Mouse (Mus musculus) G1E (cell line): ENCODE measurements around the gene Ank3.

Experiments used
- CTCF ChIP-seq: IDR thresholded peaks from 2 replicates; pipeline ENCODE4 v1.5.1; 2012; ENCODE audit warnings: low read depth, low read length, inconsistent platforms, mixed read lengths
- GATA1 ChIP-seq: IDR thresholded peaks from 2 replicates; pipeline ENCODE4 v1.6.1; 2012; ENCODE audit warnings: borderline replicate concordance, low read length, inconsistent platforms, mixed read lengths
- GATA2 ChIP-seq: IDR thresholded peaks from 2 replicates; pipeline ENCODE4 v1.6.1; 2012; ENCODE audit warnings: low read depth, low read length, inconsistent platforms, borderline replicate concordance
- TAL1 ChIP-seq: conservative IDR thresholded peaks from 2 replicates; pipeline ENCODE4 v1.6.1; 2012; ENCODE audit warnings: low read depth, low read length, inconsistent platforms, mixed read lengths

DNA sequence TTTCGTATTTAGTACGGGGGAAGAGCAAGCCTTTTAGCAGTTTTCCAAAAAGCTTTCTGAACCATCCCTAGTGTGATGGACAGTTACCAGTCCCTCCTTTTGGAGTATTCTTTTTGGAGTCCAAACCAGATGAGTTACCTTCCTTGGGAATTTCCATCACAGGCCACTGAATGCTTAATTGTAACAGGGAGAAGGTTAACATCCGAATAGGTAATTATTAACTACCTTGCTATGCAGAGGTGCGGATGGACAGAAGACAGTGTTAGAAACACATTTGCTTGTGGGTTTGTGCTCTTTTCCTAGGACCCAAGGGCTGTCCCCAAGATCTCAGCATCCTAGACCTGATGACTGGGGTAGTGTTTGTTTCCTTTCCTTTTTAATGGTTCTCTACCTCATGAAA lies 150.6 kb downstream of the Ank3 start:
- TF ChIP-seq CTCF = no peak
- no peak for TF ChIP-seq GATA1
- TF ChIP-seq TAL1 = no peak
- TF ChIP-seq GATA2 = no peak
